Mouse (Mus musculus) ES-CJ7 (cell line): ENCODE measurements at regions not wholly inside any gene's neighbourhood (a gene's known extent, or its start where the extent isn't known, plus 50 kb on each side); places are given as distances from the start of the nearest gene placed in this dataset.
A peak's percentile ranks its signal among the peaks of the same experiment; 100 is the strongest.

Source experiments
- DNase-seq: peaks from one replicate; pipeline ENCODE4 v3.0.0; 2011; ENCODE audit warnings: low read depth, low spot score

- DNase-seq = no peak
Measured at GRCm38 (mm10) chr2:101368278-101368677, 256.2 kb upstream of the Rag2 start.

DNA sequence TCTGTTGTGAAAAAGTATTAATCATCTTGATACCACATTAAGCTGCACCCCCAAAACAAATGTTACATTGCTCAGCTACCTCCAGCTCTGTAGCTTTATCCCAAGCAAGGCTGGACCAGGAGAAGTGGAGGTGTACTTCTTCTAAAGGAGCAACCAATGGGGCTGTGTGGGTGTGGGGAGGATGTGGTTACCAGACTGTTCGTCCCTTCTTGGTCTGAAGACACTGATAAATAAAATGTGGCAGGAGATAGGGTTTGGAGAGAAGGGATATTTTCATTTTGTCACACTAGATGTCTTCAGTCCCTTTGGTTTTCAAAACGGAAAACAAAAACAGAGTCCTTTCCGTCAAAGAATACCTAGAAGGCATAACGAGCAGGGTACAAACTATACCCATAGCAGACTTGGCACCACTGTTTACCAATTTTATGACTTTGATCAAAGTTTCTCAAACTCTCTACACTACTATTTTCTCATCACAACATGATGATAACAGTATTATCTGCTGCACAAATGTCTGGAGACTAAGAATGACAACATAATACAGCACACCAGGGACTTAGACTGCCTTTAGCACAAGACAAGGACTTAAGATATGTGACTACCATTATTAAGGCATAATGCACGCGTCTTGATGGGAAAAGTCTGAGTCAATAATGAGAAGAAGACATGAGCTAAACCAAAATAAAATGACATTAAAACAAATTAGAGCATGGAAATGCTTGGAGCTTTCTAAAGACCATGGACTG, 253.4 kb upstream of the Rag2 start:
- DNase-seq = no peak

GRCm38 (mm10) chr2:101371834-101372493, 252.6 kb upstream of the Rag2 start:
- no peak for DNase-seq

DNA sequence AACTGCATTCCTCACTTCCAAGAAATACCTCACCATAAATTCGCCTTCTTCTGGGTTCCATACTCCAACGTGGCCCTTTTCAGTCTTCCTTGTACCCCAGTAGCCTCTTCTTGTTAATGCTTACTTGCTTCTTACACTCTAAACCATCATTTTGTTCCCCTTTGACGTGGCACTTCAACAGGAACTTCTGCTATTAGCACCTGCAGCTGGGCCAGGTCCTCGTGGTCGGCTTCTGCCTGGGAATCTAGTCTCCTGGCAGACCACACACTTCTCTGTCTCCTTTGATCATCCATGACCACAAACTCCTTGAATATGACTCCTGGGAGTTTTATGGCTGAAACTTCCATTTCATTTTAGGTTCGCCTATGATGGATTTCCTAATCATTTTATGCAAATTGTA, 243.9 kb upstream of the Rag2 start:
- no peak for DNase-seq

GRCm38 (mm10) chr2:101415002-101415401, 209.5 kb upstream of the Rag2 start:
- no peak for DNase-seq

DNA sequence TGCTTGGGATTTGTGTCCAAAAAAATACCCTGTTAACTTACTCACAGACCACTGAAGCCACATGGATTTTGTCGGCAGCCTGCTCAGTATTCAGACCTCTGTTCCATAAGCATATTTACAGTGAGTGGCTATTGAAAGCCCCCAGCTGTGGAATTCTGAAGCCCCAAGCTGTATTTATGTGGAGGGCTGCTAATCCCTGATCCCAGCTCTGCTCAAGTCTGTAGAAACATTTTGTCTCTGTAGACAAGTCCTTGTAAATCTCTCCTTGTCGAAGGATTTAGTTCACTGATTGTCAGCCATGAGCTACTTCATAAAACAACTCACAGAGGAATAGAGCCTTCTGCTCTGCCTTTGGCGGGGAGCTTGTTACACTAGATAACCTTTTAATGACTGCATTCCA, 207.8 kb upstream of the Rag2 start:
- DNase-seq = no peak

- DNase-seq = no peak
Measured at GRCm38 (mm10) chr2:101433141-101433895, 191.2 kb upstream of the Rag2 start.

GRCm38 (mm10) chr2:101440231-101440630, 184.3 kb upstream of the Rag2 start:
- DNase-seq = no peak

DNA sequence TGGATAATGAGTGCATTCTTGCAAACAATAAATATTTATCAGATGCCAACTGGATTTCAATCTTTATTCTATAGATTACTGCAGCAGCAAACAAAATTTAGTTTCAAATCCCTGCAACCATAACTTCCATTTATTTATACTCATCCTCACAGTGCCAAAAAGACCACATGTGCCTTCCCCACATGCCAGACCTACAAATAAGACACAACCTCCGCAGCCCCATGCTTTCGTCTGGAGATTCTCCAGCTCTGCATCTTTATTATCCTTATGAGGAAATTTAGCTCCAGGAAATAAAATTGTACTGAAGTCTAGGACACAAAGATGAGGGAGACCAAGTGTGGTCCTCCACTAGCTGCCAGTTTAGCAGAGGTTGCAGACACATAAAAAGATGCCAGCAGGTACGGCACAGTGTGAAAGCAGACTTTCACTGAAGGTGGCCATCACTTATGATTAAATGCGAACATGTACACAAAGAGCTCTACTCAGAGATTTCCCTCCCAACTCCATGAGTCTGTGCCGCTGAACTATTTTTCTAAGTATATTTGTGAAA, 183.4 kb upstream of the Rag2 start:
- DNase-seq = no peak

DNA sequence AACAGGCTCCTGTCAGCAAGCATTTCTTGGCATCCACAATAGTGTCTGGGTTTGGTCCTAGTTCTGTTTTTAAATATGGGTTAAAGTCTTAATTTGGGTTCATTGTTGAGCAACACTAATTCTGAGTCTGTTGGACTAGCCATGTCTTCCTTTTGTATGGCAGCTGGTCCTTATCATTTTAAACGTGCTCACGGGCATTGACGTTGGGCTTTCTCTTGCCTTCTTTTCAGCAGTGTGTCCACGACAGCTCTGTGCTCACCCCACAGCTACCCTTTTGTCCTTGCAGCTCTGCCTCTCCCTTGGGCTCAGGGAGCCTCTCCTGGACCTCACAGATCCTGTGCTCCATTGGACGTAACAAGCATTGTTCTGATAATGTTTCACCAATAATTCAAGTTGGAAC, 168.9 kb upstream of the Rag2 start:
- DNase-seq = no peak

GRCm38 (mm10) chr2:101458959-101459358, 165.6 kb upstream of the Rag2 start:
- no peak for DNase-seq

- no peak for DNase-seq
Measured at GRCm38 (mm10) chr2:101462450-101462849, 162.1 kb upstream of the Rag2 start.

GRCm38 (mm10) chr2:101464291-101465140, 160.0 kb upstream of the Rag2 start:
- no peak for DNase-seq

DNA sequence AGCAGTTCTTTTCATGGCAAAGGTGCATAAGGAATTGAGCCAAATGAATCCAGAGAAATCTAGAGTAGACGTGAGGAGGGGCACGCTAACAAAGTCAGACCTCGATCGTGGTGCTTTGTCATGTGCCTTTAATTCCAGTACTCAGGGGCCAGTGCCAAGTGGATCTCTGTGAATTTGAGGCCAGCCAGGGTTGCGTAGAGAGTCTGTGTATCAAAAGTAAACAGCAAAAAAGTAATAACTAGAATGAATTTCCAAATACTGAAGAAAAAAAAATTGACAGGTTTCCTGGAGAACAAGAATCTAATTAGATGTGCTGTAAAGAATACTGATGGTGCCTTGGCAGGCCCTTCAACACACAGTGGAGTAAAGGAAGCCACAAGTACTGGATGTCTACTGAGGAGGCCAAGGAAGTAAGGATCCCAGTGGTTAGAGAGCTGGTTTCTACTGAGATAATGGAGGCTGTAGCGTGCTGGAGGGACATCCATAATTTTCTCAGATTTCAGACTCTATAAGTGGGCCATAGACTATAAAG, 153.9 kb upstream of the Rag2 start:
- DNase-seq = no peak

DNA sequence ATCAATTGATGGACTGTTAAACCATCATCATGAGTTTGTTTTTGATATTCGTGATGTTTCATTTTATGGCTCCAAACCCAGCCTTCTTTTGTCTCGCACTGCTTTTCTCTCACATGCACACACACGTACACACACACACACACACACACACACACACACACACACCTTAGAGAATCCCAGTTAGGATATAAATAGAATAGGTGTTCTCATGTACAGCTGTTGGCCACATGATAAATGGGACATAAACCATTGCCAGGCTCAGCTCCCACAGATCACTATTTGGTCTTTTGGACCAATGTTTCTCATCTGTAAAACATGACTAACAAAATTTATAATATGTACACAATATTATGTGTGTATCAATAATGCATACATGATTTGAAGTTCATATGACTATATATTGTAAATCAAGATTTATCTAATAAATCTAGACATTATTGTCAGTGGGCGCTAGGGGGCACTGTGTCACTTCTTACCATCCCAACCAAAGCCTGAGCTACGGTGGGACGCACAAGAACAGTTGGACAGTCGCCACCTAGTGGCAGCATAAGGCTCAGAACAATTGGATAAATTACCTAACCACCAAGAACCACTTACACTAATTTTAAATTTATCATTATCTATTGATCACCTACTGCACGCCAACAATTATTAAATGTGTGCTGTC, 151.9 kb upstream of the Rag2 start:
- DNase-seq = peak; percentile 91

DNA sequence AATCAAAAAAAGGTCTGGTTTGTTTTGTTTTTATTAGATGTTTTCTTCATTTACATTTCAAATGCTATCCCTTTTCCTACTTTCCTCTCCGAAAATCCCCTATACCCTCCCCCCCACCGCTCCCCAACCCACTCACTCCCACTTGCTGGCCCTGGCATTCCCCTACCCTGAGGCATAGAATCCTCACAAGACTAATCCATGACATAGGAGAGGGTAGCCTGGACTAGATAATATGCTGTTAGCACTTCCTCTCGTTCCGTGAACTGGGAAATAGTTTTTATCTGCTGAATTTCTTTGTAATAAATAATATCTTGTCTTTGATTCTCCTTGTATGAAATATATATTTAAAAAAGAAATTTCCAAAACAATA, 151.4 kb upstream of the Rag2 start:
- no peak for DNase-seq

GRCm38 (mm10) chr2:101476862-101477261, 147.7 kb upstream of the Rag2 start:
- no peak for DNase-seq

GRCm38 (mm10) chr2:101490207-101490606, 134.3 kb upstream of the Rag2 start:
- DNase-seq = no peak

DNA sequence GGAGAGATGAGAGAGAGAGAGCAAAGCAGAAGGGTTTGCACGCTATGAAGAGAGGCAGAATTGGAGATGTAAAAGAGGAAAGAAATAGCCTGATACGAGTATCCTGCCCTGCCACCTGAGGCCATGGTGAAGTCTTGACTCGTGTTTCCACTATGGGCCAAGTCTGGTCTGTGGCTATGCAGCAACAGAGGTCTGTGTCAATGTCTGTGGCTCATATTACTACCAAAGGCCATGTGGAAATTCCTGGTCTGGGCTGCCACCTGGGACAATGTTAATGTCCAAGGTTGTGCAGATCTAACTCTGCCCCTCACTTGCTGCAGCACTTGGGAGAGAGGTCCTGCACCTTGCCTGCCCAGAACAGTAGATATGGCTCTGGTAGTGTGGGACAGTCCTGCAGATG, 132.8 kb upstream of the Rag2 start:
- DNase-seq = no peak

- no peak for DNase-seq
Measured at GRCm38 (mm10) chr2:101508116-101508515, 116.4 kb upstream of the Rag2 start.
